Mouse (Mus musculus) heart, adult 2 months (tissue): ENCODE data around the gene Rnf20.

Source experiments
- CTCF ChIP-seq: fragments of 200-600 bp; IDR thresholded peaks from 2 replicates; pipeline ENCODE4 v1.8.1; 2022; ENCODE audit warnings: antibody characterized with exemption, mild to moderate bottlenecking, moderate library complexity
- POLR2A ChIP-seq: fragments of 200-500 bp; IDR thresholded peaks from 2 replicates; pipeline ENCODE4 v1.6.1; 2011; ENCODE audit warnings: mild to moderate bottlenecking, low read depth, low read length, control low read depth; ENCODE audit not compliant: insufficient read depth

GRCm38 (mm10) chr4:49604016-49604546 is 27.7 kb upstream of the Rnf20 start:
- TF ChIP-seq POLR2A (no peak), CTCF (no peak)
